ENCODE assay signal across 30 mouse cellular contexts in the genomic region with DNA sequence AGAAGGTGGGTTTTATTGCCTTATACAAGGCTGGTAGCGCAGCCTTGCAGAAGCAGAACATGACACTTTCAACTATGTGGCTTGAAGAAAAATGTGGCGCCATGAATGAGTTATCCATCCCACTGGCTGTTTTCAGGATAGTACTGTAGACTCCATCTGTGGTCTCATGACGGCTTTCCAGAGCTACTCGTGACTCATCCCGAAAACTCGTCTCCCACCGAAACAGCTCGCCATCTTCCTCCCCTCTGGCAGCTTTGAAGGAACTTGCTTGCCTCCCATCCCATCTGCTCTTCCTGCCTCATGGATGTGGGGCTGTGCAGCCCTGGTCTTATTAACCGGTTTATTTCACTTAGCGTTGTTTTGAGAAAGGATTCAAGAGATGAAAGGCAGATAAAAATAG. TPM values are rescaled to one million over a fixed set of nuclear protein-coding genes. Genes with fewer than 3 reads are reported as not detected.
DNase-seq lines count a peak whose midpoint lies in the region; ATAC-seq and TF ChIP-seq lines count a peak whose summit lies in the region.
"Had no signal": no experiment of that assay in that cellular context is flagged by ENCODE, and none has a peak within 500 bp of the region (broad histone marks: within the 10 kb centered on the region; RNA-seq: fewer than 3 reads in every experiment).

No protein-coding gene starts in this region.

- no peak for TF ChIP-seq EP300 in liver, embryonic 14.5 days (IDR thresholded peaks at IDR 0.05; ENCODE audit: low read depth)

- no peak overlapping the region for H3K4me3 ChIP-seq in liver, embryonic 14.5 days (ENCODE audit: insufficient read depth in 1 of 2, low read depth in 2 of 2, low read length in 2 of 2)
- H3K4me3 ChIP-seq: embryonic facial prominence, embryonic 13.5 days; heart, embryonic 13.5 days; hindbrain, embryonic 10.5 days; hindbrain, embryonic 15.5 days; megakaryocyte, embryonic 14.5 days; midbrain, embryonic 12.5 days; stomach, embryonic 15.5 days had no signal

- H3K4me1 ChIP-seq in liver, embryonic 14.5 days (replicated peaks; ENCODE audit: control insufficient read depth in 2 of 2, insufficient read depth in 2 of 2, low read length in 1 of 2) = peaks cover 36 to 38% of the 10 kb centered on the region in 2 experiments

- peak overlapping the region; percentile 70 for H3K9ac ChIP-seq in liver, embryonic 14.5 days (replicated peaks)
- H3K9ac ChIP-seq: embryonic facial prominence, embryonic 13.5 days; heart, embryonic 13.5 days; hindbrain, embryonic 15.5 days; midbrain, embryonic 12.5 days; stomach, embryonic 15.5 days had no signal

- H3K36me3 ChIP-seq in liver, embryonic 14.5 days (replicated peaks; ENCODE audit: control insufficient read depth, insufficient read depth, low read depth) = no peaks in the 10 kb centered on the region
- H3K36me3 ChIP-seq: embryonic facial prominence, embryonic 13.5 days; heart, embryonic 13.5 days; hindbrain, embryonic 10.5 days; hindbrain, embryonic 15.5 days; midbrain, embryonic 12.5 days; stomach, embryonic 15.5 days had no signal

- H3K27me3 ChIP-seq in liver, embryonic 14.5 days (ENCODE audit: control insufficient read depth, insufficient read depth, low read length) = no peaks in the 10 kb centered on the region; the same call in 1 of the 2 replicates
- H3K27me3 ChIP-seq: hindbrain, embryonic 15.5 days; stomach, embryonic 15.5 days had no signal

- WGBS in liver, embryonic 14.5 days (ENCODE audit: insufficient replicate concordance) = 82% methylated on average over 10 of the region's 10 CpGs

- ATAC-seq in liver, embryonic 14.5 days (ENCODE audit: insufficient read depth) = no peak
- ATAC-seq in erythroid progenitor cell, adult 5-6 weeks (replicated peaks; ENCODE audit: low FRiP score, poor library complexity, severe bottlenecking) = no peak

- peak; percentile 6 to 8 for DNase-seq in layer of hippocampus, adult 8-10 months (ENCODE audit: low spot score in 2 of 2)
- DNase-seq in layer of hippocampus, adult 9-10 months (ENCODE audit: low spot score) = no peak
- DNase-seq in brain, adult 2 months (ENCODE audit: low read depth, low spot score) = peak; percentile 65
- DNase-seq in liver, embryonic 14.5 days (ENCODE audit: low read depth in 3 of 3, low spot score in 3 of 3) = no peak
- DNase-seq in telencephalon, adult 2 months (ENCODE audit: low read depth, low spot score) = peak; percentile 22
- DNase-seq in embryo, embryonic 9.5 days (ENCODE audit: extremely low spot score) = no peak
- DNase-seq: adrenal gland, adult 8-10 months; B cell, adult 2 months; cerebellum, adult 11 months; cerebellum, adult 9-10 months; embryo, embryonic 11 days; gastrocnemius, postnatal 25 days; heart, adult 18-20 months; heart, postnatal 10 days; kidney, adult 18-20 months; kidney, postnatal 36 days; layer of hippocampus, adult 9-11 months; lung, postnatal 4 days; right cerebral cortex, postnatal 25 days; thymus, adult 18-20 months; thymus, postnatal 25 days had no signal

- H3K27ac ChIP-seq in liver, embryonic 14.5 days = peak overlapping the region; percentile 98
- H3K27ac ChIP-seq: embryonic facial prominence, embryonic 13.5 days; heart, embryonic 13.5 days; hindbrain, embryonic 15.5 days; midbrain, embryonic 12.5 days; stomach, embryonic 15.5 days had no signal

- peak overlapping the region; percentile 73; the same call in 1 of the 2 replicates for H3K4me2 ChIP-seq in liver, embryonic 14.5 days (ENCODE audit: low read depth)
- H3K4me2 ChIP-seq: embryonic facial prominence, embryonic 13.5 days; hindbrain, embryonic 15.5 days; midbrain, embryonic 12.5 days; stomach, embryonic 15.5 days had no signal

- TF ChIP-seq CTCF in liver, embryonic 14.5 days (IDR thresholded peaks at IDR 0.05; ENCODE audit: low read depth) = no peak

- H3K9me3 ChIP-seq in liver, embryonic 14.5 days (ENCODE audit: control insufficient read depth, low read length) = no peaks in the 10 kb centered on the region
- H3K9me3 ChIP-seq: embryonic facial prominence, embryonic 13.5 days; heart, embryonic 13.5 days; hindbrain, embryonic 15.5 days; midbrain, embryonic 12.5 days; stomach, embryonic 15.5 days had no signal

RNA-seq across cellular contexts. Expression of gene Grhl3, which starts 48.9 kb away (rescaled TPM):
- total RNA-seq in layer of hippocampus, adult 8-10 months (2022) = 1 to 10 TPM in 3 of 4 experiments, under 1 TPM in 1; 0.52 to 1.3 (median 1.2) TPM
- 0.13 and 0.14 TPM in 2 replicates for polyA plus RNA-seq in liver, embryonic 14.5 days (2012; rRNA removed)
- polyA plus RNA-seq in liver, embryonic 14.5 days (2014; fragmentation: Nextera tagmentation; extraction: Ambion mirVana) = 0.11 and 0.15 TPM in 2 replicates
- total RNA-seq in erythroid progenitor cell, adult 5-6 weeks (2015; ENCODE audit: low replicate concordance) = not detected in 2 replicates
- not detected in 2 replicates for total RNA-seq in erythroid progenitor cell, adult 5-6 weeks (2017; ENCODE audit: low replicate concordance)
- total RNA-seq: CH12.LX; heart, adult 18-20 months had no signal

Comparison
In these comparisons a context has a peak if more than half of its experiments do, and no peak if none do; other contexts are left out.
1. DNase-seq: peak in layer of hippocampus, adult 8-10 months (2 of 2), brain, adult 2 months (single experiment) and telencephalon, adult 2 months (single experiment); none in layer of hippocampus, adult 9-10 months (single experiment), liver, embryonic 14.5 days (0 of 3) and embryo, embryonic 9.5 days (single experiment).